Mouse (Mus musculus) kidney, postnatal 10 days (tissue): ENCODE measurements around the gene Cadps2.
A peak's percentile ranks its signal among the peaks of the same experiment; 100 is the strongest.

Source experiments
- DNase-seq: peaks from one replicate; pipeline ENCODE4 v3.0.0; 2021; ENCODE audit warnings: mixed read lengths

Cadps2 gene

GRCm38 (mm10) chr6:23249616-23250287, 589.5 kb downstream of the Cadps2 start:
- peak; percentile 21 for DNase-seq

GRCm38 (mm10) chr6:23249053-23249401, 590.2 kb downstream of the Cadps2 start:
- no peak for DNase-seq

DNA sequence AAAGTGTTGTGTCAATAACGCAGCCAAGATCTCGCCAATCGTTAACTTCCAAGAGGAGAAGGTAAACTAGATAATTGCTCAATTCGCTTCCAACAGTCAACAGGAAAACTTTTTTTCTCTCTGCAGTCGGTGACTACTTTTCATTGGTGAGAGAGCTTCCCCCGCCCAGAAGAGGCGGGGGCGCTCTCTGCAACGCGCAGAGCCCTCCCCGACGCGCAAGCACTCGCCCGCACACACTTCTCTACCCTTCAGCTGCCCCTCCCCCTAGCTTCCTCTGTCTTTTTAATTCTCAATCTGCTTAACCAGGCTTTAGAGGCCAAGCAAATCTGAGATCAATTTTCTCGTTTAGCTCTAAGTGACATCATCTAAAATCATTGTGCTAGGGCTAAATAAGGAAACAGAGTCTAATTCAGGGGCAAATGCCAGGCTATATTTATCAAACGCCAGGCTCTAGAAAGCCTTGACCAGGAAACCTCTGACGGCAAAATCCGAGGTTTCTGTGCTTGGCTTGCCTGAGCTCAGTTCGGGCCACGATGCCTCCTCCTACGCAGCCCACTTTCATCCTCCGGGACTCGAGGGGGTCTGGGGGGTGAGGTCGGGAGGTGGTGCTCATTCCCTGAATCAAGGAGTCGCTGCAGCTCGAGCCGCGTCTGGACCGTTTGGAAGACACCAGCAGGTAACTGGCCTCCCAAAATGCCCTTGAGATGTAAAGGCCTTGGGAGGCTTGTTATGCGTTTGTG, 590.7 kb downstream of the Cadps2 start, which contains the start of gene Fezf1:
Fezf1 (minus strand) TSS at position 50 of the 740 bp plus-strand sequence.
- DNase-seq, result no peak

DNA sequence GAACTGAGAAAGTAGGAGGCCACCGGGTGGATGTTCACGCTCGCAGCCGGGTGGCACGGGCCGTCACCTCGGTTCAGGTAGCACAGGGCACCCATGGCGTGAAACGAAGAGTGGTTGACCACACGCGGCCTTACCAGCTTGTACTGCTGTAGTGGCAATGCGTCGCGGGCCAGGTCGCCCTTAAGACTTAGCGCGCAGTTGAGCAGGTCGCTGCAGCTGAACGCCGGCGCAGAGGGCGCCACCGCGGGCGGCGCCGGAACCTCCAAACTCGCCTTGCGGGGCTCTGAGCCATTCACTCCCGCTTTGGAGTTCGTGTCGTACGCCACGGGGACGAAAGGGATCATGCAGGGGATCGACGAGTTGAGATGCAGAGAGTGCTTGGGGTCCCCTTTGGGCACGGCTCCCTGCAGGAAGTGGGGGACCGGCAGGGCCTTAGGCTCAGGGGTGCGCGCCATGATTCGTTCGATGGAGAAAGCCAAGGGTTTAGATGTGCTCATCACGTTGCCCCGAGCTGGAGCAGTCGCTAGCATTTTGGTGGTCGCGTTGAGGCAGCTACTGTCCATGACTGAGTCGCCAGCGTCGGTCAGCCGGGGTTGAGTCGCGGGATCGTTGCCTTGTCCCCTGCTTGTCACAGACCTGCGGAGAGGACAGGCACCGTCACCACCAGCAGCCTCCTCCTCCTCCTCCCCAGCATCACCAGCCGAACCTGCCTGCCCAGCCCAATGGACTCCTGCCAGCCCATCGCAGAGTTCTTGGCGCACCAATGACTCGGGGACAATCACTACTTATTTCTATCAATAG, 591.5 kb downstream of the Cadps2 start:
- DNase-seq, result no peak

DNA sequence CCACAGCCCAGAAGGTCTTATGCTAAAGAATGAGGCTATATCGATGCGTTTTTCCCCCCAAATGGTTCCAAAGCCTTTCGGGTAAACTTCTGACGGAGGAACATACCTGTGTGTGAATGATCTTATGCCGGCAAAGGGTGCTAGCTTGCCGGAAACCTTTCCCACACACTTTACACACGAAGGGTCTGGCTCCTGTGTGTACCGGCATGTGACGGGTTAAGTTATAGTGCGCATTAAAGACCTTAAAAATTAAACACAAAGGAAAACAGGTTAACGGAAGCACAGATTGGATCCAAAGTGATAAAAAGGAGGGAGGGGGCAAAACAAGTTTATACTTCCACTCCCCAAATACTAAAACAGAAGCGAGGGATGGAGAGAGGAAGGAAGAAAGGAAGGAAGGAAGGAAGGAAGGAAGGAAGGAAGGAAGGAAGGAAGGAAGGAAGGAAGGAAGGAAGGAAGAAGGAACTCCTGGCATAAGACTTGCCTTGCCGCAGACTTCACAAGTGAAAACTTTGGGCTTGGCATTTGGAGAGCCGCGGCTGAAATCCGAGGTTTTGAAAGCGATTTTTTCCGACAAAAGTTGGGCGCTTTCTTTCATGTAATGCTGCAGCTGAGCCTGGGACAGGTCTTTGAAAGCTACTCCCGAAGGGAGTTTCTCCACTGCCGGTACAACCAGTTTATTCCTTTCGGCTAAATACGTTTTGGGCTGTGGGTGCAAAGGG, 592.3 kb downstream of the Cadps2 start:
- DNase-seq, result no peak

DNA sequence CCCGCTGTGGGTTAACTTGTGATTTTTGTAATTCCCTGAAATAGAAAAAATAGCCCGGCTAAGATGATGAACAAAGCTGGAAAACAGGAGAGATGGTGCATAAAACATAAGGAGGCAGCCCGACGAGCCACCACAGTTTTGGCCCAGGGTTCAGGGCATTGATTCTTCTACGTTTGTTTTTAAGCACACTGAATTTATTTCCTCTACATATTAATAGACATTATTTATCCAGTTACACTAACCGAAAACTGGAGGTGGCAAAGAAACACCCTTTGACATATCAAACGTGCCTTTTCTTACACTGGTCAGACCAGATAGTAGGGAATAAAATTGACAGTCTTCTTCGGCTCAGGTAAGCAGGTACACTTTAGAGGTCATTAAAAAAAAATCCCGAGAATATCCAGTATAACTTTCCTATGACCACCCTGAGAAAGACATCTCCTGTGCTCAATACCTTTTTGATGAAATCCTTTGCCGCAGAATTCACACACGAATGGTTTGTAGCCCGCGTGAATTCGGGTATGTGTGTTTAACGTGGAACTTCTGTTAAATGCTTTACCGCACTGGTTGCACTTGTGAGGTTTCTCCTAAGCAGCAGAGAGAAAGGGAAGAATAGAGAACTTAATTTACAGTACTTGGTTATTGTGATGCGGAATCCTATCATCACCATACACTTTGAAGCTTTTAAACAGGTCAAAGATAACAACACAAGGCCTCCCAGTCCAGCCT, 593.0 kb downstream of the Cadps2 start:
- no peak for DNase-seq

GRCm38 (mm10) chr6:23245545-23246011, 593.6 kb downstream of the Cadps2 start:
- no peak for DNase-seq

DNA sequence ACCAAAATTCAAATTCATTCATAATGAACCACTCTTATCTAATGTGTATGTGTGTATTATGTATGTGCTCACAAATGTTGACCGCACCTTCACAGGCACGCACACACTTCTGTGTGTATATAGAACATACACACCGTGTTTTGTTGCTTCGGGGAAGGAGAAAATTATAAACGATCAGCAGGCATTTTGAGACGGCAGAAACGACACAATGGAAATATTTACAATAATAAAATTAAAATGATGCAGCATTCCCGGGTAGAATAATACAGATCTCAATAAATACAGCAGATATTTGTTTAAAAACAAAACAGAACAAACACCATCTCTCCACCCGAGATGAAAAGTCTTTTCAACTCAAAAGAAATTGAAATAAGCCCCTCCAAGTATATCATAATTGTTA, 594.1 kb downstream of the Cadps2 start:
- DNase-seq, result no peak

- DNase-seq, result no peak
These were observed 595.1 kb downstream of the Cadps2 start for GRCm38 (mm10) chr6:23243821-23244760.
